Mouse (Mus musculus) liver, embryonic 15.5 days (tissue): ENCODE measurements around the gene Ntng1. TPM values are rescaled to one million over a fixed set of nuclear protein-coding genes. Genes with fewer than 3 reads are reported as not detected.

Experiments used
- ATAC-seq: fragments of 200-750 bp; cut with Nextera tagmentation; 2 replicates; pipeline ENCODE4 v1.8.0; 2017; ENCODE audit warnings: moderate number of reproducible peaks, mild to moderate bottlenecking, moderate library complexity; ENCODE audit not compliant: insufficient read depth
- H3K27ac ChIP-seq: fragments of 300-500 bp; sonication (generic); replicated peaks from 2 replicates; pipeline ENCODE4 v1.5.1; 2015; ENCODE audit warnings: mild to moderate bottlenecking, inconsistent platforms
- H3K27me3 ChIP-seq: fragments of 300-500 bp; sonication (generic); 2 replicates; pipeline ENCODE4 v1.6.1; 2015; ENCODE audit warnings: mild to moderate bottlenecking, inconsistent platforms
- H3K36me3 ChIP-seq: fragments of 300-500 bp; sonication (generic); replicated peaks from 2 replicates; pipeline ENCODE4 v1.6.1; 2015; ENCODE audit warnings: moderate library complexity, mild to moderate bottlenecking, inconsistent platforms
- H3K4me1 ChIP-seq: fragments of 300-500 bp; sonication (generic); replicated peaks from 2 replicates; pipeline ENCODE4 v1.6.1; 2015; ENCODE audit warnings: inconsistent platforms
- H3K4me2 ChIP-seq: fragments of 300-500 bp; sonication (generic); 2 replicates; pipeline ENCODE4 v1.6.1; 2015; ENCODE audit warnings: moderate library complexity, mild to moderate bottlenecking, inconsistent platforms
- H3K4me3 ChIP-seq: fragments of 300-500 bp; sonication (generic); replicated peaks from 2 replicates; pipeline ENCODE4 v1.5.1; 2015; ENCODE audit warnings: mild to moderate bottlenecking, inconsistent platforms
- H3K9ac ChIP-seq: fragments of 300-500 bp; sonication (generic); 2 replicates; pipeline ENCODE4 v1.6.1; 2015; ENCODE audit warnings: moderate library complexity, mild to moderate bottlenecking, inconsistent platforms
- H3K9me3 ChIP-seq: fragments of 300-500 bp; sonication (generic); replicated peaks from 2 replicates; pipeline ENCODE4 v1.6.1; 2016; ENCODE audit warnings: inconsistent platforms
- WGBS: fragments of 180-500 bp; shearing (Covaris S2); methylation state at CpG from one replicate; pipeline ENCODE4 v1.1.7; 2015; ENCODE audit warnings: mixed read lengths; ENCODE audit not compliant: insufficient replicate concordance; 5-methylcytosine and 5-hydroxymethylcytosine counted together
- polyA plus RNA-seq: library from polyadenylated mRNA; unstranded; fragments of >200 nt; fragmentation: Nextera tagmentation; extraction: Ambion mirVana; gene quantifications from 2 replicates; pipeline ENCODE4 v1.2.1, GENCODE M21; 2015

The Ntng1 gene
- polyA plus RNA-seq, 1 experiment from 2014 or later, result 0.24 TPM

- 69% methylated on average over 1 of the region's 1 CpGs for WGBS
- H3K4me2 ChIP-seq, result no peak overlapping the region
- H3K27ac ChIP-seq, result no peak overlapping the region
- no peaks in the 10 kb centered on the region for H3K36me3 ChIP-seq
- H3K27me3 ChIP-seq, result no peaks in the 10 kb centered on the region
- no peak for ATAC-seq
- no peaks in the 10 kb centered on the region for H3K9me3 ChIP-seq
- H3K4me3 ChIP-seq, result no peak overlapping the region
- no peaks in the 10 kb centered on the region for H3K4me1 ChIP-seq
- H3K9ac ChIP-seq, result no peak overlapping the region
Observed at GRCm38 (mm10) chr3:109825806-109826205, 318.0 kb downstream of the Ntng1 start.

- H3K4me2 ChIP-seq, result no peak overlapping the region
- no peak overlapping the region for H3K4me3 ChIP-seq
- no peaks in the 10 kb centered on the region for H3K9me3 ChIP-seq
- H3K9ac ChIP-seq, result no peak overlapping the region
- H3K27ac ChIP-seq, result no peak overlapping the region
- H3K27me3 ChIP-seq, result no peaks in the 10 kb centered on the region
- no peaks in the 10 kb centered on the region for H3K36me3 ChIP-seq
- H3K4me1 ChIP-seq, result no peaks in the 10 kb centered on the region
- WGBS, result 46% methylated on average over 2 of the region's 2 CpGs
- no peak for ATAC-seq
Observed at GRCm38 (mm10) chr3:109822803-109823474, 320.9 kb downstream of the Ntng1 start.

GRCm38 (mm10) chr3:109818821-109819685 is 324.8 kb downstream of the Ntng1 start:
- Histone ChIP-seq H3K4me1 (no peaks in the 10 kb centered on the region), H3K36me3 (no peaks in the 10 kb centered on the region), H3K27me3 (no peaks in the 10 kb centered on the region), H3K9me3 (no peaks in the 10 kb centered on the region), H3K4me2 (no peak overlapping the region), H3K27ac (no peak overlapping the region), H3K9ac (no peak overlapping the region), H3K4me3 (no peak overlapping the region)
- no peak for ATAC-seq
- 56% methylated on average over 2 of the region's 2 CpGs for WGBS

- H3K4me3 ChIP-seq, result no peak overlapping the region
- no peak for ATAC-seq
- no peak overlapping the region for H3K27ac ChIP-seq
- no peaks in the 10 kb centered on the region for H3K36me3 ChIP-seq
- no peak overlapping the region for H3K9ac ChIP-seq
- no peaks in the 10 kb centered on the region for H3K4me1 ChIP-seq
- 53% methylated on average over 1 of the region's 1 CpGs for WGBS
- no peaks in the 10 kb centered on the region for H3K9me3 ChIP-seq
- H3K4me2 ChIP-seq, result no peak overlapping the region
- no peaks in the 10 kb centered on the region for H3K27me3 ChIP-seq
Observed at GRCm38 (mm10) chr3:109809065-109809464, 334.7 kb downstream of the Ntng1 start.

GRCm38 (mm10) chr3:109807211-109807934 is 336.4 kb downstream of the Ntng1 start:
- H3K4me2 ChIP-seq, result no peak overlapping the region
- no peak overlapping the region for H3K9ac ChIP-seq
- WGBS, result 56% methylated on average over 6 of the region's 6 CpGs
- no peak for ATAC-seq
- H3K4me3 ChIP-seq, result no peak overlapping the region
- H3K9me3 ChIP-seq, result no peaks in the 10 kb centered on the region
- H3K36me3 ChIP-seq, result no peaks in the 10 kb centered on the region
- no peak overlapping the region for H3K27ac ChIP-seq
- H3K27me3 ChIP-seq, result no peaks in the 10 kb centered on the region
- H3K4me1 ChIP-seq, result no peaks in the 10 kb centered on the region

GRCm38 (mm10) chr3:109804145-109804544 is 339.7 kb downstream of the Ntng1 start:
- ATAC-seq, result no peak

GRCm38 (mm10) chr3:109803616-109804015 is 340.2 kb downstream of the Ntng1 start:
- H3K4me2 ChIP-seq, result no peak overlapping the region
- H3K27ac ChIP-seq, result no peak overlapping the region
- no peak overlapping the region for H3K4me3 ChIP-seq
- 38% methylated on average over 3 of the region's 3 CpGs for WGBS
- no peaks in the 10 kb centered on the region for H3K9me3 ChIP-seq
- no peak overlapping the region for H3K9ac ChIP-seq
- H3K27me3 ChIP-seq, result no peaks in the 10 kb centered on the region
- no peaks in the 10 kb centered on the region for H3K4me1 ChIP-seq
- ATAC-seq, result no peak
- no peaks in the 10 kb centered on the region for H3K36me3 ChIP-seq

More at GRCm38 (mm10) chr3:109804145-109804544, 339.7 kb downstream of the Ntng1 start:
- Histone ChIP-seq H3K9ac (no peak overlapping the region), H3K36me3 (no peaks in the 10 kb centered on the region), H3K4me1 (no peaks in the 10 kb centered on the region), H3K4me2 (no peak overlapping the region), H3K4me3 (no peak overlapping the region), H3K27me3 (no peaks in the 10 kb centered on the region), H3K9me3 (no peaks in the 10 kb centered on the region), H3K27ac (no peak overlapping the region)
- 63% methylated on average over 2 of the region's 2 CpGs for WGBS

- Histone ChIP-seq H3K4me1 (no peaks in the 10 kb centered on the region), H3K4me2 (no peak overlapping the region), H3K27ac (no peak overlapping the region), H3K9me3 (no peaks in the 10 kb centered on the region), H3K27me3 (no peaks in the 10 kb centered on the region), H3K4me3 (no peak overlapping the region), H3K9ac (no peak overlapping the region), H3K36me3 (no peaks in the 10 kb centered on the region)
- no peak for ATAC-seq
- WGBS, result 71% methylated on average over 11 of the region's 11 CpGs
Observed at GRCm38 (mm10) chr3:109797354-109797753, 346.5 kb downstream of the Ntng1 start.

- Histone ChIP-seq H3K9ac (no peak overlapping the region), H3K27ac (no peak overlapping the region), H3K4me1 (no peaks in the 10 kb centered on the region), H3K27me3 (peaks cover 4% of the 10 kb centered on the region; the same call in 1 of the 2 replicates), H3K4me2 (no peak overlapping the region), H3K36me3 (no peaks in the 10 kb centered on the region), H3K9me3 (no peaks in the 10 kb centered on the region), H3K4me3 (no peak overlapping the region)
- WGBS, result 43% methylated on average over 5 of the region's 5 CpGs
- no peak for ATAC-seq
Observed at GRCm38 (mm10) chr3:109783231-109783630, 360.6 kb downstream of the Ntng1 start.

GRCm38 (mm10) chr3:109782289-109782951 is 361.4 kb downstream of the Ntng1 start:
- ATAC-seq, result no peak
- no peak overlapping the region for H3K27ac ChIP-seq
- no peak overlapping the region for H3K9ac ChIP-seq
- H3K4me1 ChIP-seq, result no peaks in the 10 kb centered on the region
- H3K4me3 ChIP-seq, result no peak overlapping the region
- H3K27me3 ChIP-seq, result peaks cover 4% of the 10 kb centered on the region; the same call in 1 of the 2 replicates
- no peaks in the 10 kb centered on the region for H3K36me3 ChIP-seq
- H3K9me3 ChIP-seq, result no peaks in the 10 kb centered on the region
- H3K4me2 ChIP-seq, result peak overlapping the region; percentile 32
- WGBS, result 4% methylated on average over 27 of the region's 27 CpGs
